Mouse (Mus musculus) neural tube, postnatal 0 days (tissue): ENCODE data around the gene Gm3629. TPM values are rescaled to one million over a fixed set of nuclear protein-coding genes. Genes with fewer than 3 reads are reported as not detected.

ENCODE experiments used
- polyA plus RNA-seq: library from polyadenylated mRNA; unstranded; fragments of >200 nt; fragmentation: Nextera tagmentation; extraction: Ambion mirVana; gene quantifications from 2 replicates; pipeline ENCODE4 v1.2.1, GENCODE M21; 2015

Gene Gm3629
- 0.66 and 1.4 TPM in 2 replicates for polyA plus RNA-seq

GRCm38 (mm10) chr14:6590513-6590912, at the start of gene Gm3629:
TSS of gene Gm3629 (minus strand) at chr14:6590613.

GRCm38 (mm10) chr14:6622318-6622717, 31.9 kb upstream of the Gm3629 start, which contains the start of gene Gm3460:
TSS of gene Gm3460 (minus strand) at chr14:6622418.

GRCm38 (mm10) chr14:6537190-6537589, 53.2 kb downstream of the Gm3629 start, which contains the start of gene Gm8356:
TSS of gene Gm8356 (minus strand) at chr14:6537290.

Other genes starting within 250 kb of the Gm3629 start
- gene Gm3618, start 246.9 kb downstream of the Gm3629 start, polyA plus RNA-seq: not detected in 2 replicates
- gene Gm16440, start 200.3 kb downstream of the Gm3629 start, polyA plus RNA-seq: not detected in 2 replicates
- 4.2 and 7.7 TPM in 2 replicates for gene Gm3591, start 178.1 kb downstream of the Gm3629 start, polyA plus RNA-seq
- gene Gm3594, start 146.0 kb downstream of the Gm3629 start, polyA plus RNA-seq: not detected in 2 replicates
- gene Gm8356, start 53.3 kb downstream of the Gm3629 start, polyA plus RNA-seq: not detected in 2 replicates
- 0.44 TPM in 1 of 2 replicates, not detected in the other for gene Gm3460, start 31.8 kb upstream of the Gm3629 start, polyA plus RNA-seq
- gene Gm10251, start 93.6 kb upstream of the Gm3629 start, polyA plus RNA-seq: not detected in 2 replicates
- gene Gm8050, start 129.6 kb upstream of the Gm3629 start, polyA plus RNA-seq: not detected in 2 replicates
- 10.9 and 12.7 TPM in 2 replicates for gene Gm3636, start 151.7 kb upstream of the Gm3629 start, polyA plus RNA-seq
- not detected in 2 replicates for gene Gm8362, start 183.8 kb upstream of the Gm3629 start, polyA plus RNA-seq
- gene Gm3642, start 249.7 kb upstream of the Gm3629 start, polyA plus RNA-seq: not detected in 2 replicates